Comparison of ENCODE assay signal across 7 mouse cellular contexts in the genomic region with DNA sequence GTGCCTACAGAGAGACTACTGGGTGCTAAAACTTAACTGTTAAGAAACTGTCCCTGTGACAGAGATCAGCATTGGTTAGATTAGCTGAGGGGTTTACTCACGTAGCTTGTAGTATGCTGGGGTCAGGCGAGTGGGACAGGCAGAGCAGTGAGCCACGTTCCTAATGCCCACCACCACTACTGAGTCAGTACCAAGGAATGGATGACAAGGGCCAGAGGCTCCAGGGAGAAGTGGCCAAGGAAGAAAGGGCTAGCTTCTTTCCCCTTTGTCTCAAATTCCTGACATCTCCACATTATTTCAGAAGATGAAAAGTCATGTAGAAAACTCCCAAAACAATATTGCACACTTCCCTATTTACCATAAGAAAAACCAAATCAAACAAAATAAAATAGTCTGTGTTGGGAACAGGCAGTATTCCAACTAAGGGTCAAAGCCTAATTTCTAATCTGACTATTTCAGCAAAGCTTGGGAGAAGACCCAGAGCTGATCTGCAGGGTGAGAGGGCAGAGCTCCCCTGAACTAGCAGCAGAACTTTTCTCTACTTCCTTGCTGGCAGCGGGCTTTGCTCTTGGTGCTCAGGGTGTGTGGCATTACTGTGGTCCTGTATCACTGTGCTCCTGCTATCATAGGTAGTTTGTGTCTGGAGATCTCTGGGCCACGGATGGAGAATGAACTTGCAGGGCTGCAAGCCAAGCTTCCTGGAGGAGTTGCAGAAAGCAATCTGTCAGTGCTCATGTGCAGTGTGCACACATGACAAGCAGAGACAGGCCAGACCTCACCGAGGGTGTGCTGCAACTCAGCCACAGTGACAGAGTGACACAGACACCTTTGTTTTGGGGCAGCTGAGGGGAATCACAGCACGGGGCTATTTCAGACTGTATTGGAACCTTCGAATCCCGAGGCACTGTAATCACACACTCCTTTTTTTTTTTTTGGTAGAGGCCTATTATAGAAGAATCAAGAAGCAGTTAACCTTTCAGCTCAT. TPM values are rescaled to one million over a fixed set of nuclear protein-coding genes. Genes with fewer than 3 reads are reported as not detected.
DNase-seq lines count a peak whose midpoint lies in the region; ATAC-seq lines count a peak whose summit lies in the region.

No protein-coding gene starts in this region.

- H3K27ac ChIP-seq in embryonic facial prominence, embryonic 10.5 days (replicated peaks): 0 out of 2 replicates have a peak overlapping the region, but pooled peaks have one; percentile 57
- H3K27ac ChIP-seq in midbrain, embryonic 13.5 days: no peak overlapping the region

- no peaks in the 10 kb centered on the region for H3K27me3 ChIP-seq in embryonic facial prominence, embryonic 10.5 days (replicated peaks; ENCODE audit: low read depth, poor library complexity, severe bottlenecking)
- H3K27me3 ChIP-seq in midbrain, embryonic 13.5 days: no peaks in the 10 kb centered on the region

- H3K4me3 ChIP-seq in embryonic facial prominence, embryonic 10.5 days: no peak overlapping the region
- no peak overlapping the region for H3K4me3 ChIP-seq in midbrain, embryonic 13.5 days (replicated peaks)

- 51% methylated on average over 9 of the region's 9 CpGs for WGBS in embryonic facial prominence, embryonic 10.5 days
- WGBS in midbrain, embryonic 13.5 days: 65% methylated on average over 9 of the region's 9 CpGs

- peak; percentile 31 for DNase-seq in layer of hippocampus, adult 11-12 months (ENCODE audit: low spot score)
- DNase-seq in layer of hippocampus, adult 9-10 months (ENCODE audit: low spot score): no peak
- peak; percentile 44 for DNase-seq in cerebellum, adult 11-12 months
- DNase-seq in embryonic facial prominence, embryonic 10.5 days (ENCODE audit: low spot score): peak; percentile 40
- peak; percentile 39 for DNase-seq in kidney, postnatal 10 days
- no peak for DNase-seq in thymus, postnatal 0 days (ENCODE audit: low spot score)

- ATAC-seq in midbrain, embryonic 13.5 days: no peak

- H3K9ac ChIP-seq in midbrain, embryonic 13.5 days (replicated peaks): no peak overlapping the region

- peaks cover 45% of the 10 kb centered on the region for H3K4me1 ChIP-seq in embryonic facial prominence, embryonic 10.5 days
- H3K4me1 ChIP-seq in midbrain, embryonic 13.5 days (replicated peaks): peaks cover 19% of the 10 kb centered on the region

- H3K4me2 ChIP-seq in midbrain, embryonic 13.5 days (replicated peaks): no peak overlapping the region

- H3K9me3 ChIP-seq in embryonic facial prominence, embryonic 10.5 days: no peaks in the 10 kb centered on the region
- H3K9me3 ChIP-seq in midbrain, embryonic 13.5 days: no peaks in the 10 kb centered on the region

- peaks cover 12% of the 10 kb centered on the region; the same call in 1 of the 2 replicates for H3K36me3 ChIP-seq in embryonic facial prominence, embryonic 10.5 days (replicated peaks)
- peaks cover 13% of the 10 kb centered on the region for H3K36me3 ChIP-seq in midbrain, embryonic 13.5 days

RNA-seq across cellular contexts. Expression of a gene that starts 53.5 kb away (rescaled TPM):
- 1.8 and 2.0 TPM in 2 replicates for polyA plus RNA-seq in embryonic facial prominence, embryonic 10.5 days (2016; fragmentation: Nextera tagmentation; extraction: Ambion mirVana)
- 0.91 and 1.1 TPM in 2 replicates for polyA plus RNA-seq in thymus, postnatal 0 days (2015; fragmentation: Nextera tagmentation; extraction: Ambion mirVana)
- 0.40 and 0.46 TPM in 2 replicates for polyA plus RNA-seq in midbrain, embryonic 13.5 days (2015; fragmentation: Nextera tagmentation; extraction: Ambion mirVana)

Comparison
In these comparisons a context has a peak if more than half of its experiments do, and no peak if none do; other contexts are left out.
1. DNase-seq: peak in layer of hippocampus, adult 11-12 months (single experiment), cerebellum, adult 11-12 months (single experiment), embryonic facial prominence, embryonic 10.5 days (single experiment) and kidney, postnatal 10 days (single experiment); none in layer of hippocampus, adult 9-10 months (single experiment) and thymus, postnatal 0 days (single experiment).